Mouse (Mus musculus): ENCODE data around the gene Dpp8.
"Not testable (repeated sequence)": the region's sequence is repeated elsewhere in the genome, so short reads cannot be mapped to it uniquely, and the experiment has no call there.

Gene Dpp8

GRCm38 (mm10) chr9:65022580-65023135 lies 9.6 kb upstream of the Dpp8 start:
- no peak for DNase-seq

GRCm38 (mm10) chr9:65023447-65023846 lies 8.8 kb upstream of the Dpp8 start:
- DNase-seq, result no peak

- DNase-seq, result no peak
Observed at GRCm38 (mm10) chr9:65027241-65027640, 5.0 kb upstream of the Dpp8 start.

- no peak for DNase-seq
Observed at GRCm38 (mm10) chr9:65028313-65028712, 3.9 kb upstream of the Dpp8 start.

- DNase-seq, result not testable (repeated sequence)
Observed at GRCm38 (mm10) chr9:65031355-65031754, 859 bp upstream of the Dpp8 start.

GRCm38 (mm10) chr9:65031894-65032268 lies 333 bp upstream of the Dpp8 start:
- DNase-seq, result no peak

- no peak for DNase-seq
Observed at GRCm38 (mm10) chr9:65036456-65036855, 4.2 kb downstream of the Dpp8 start.

- DNase-seq, result no peak
Observed at GRCm38 (mm10) chr9:65036861-65037260, 4.6 kb downstream of the Dpp8 start.

GRCm38 (mm10) chr9:65041430-65041829 lies 9.2 kb downstream of the Dpp8 start:
- no peak for DNase-seq

GRCm38 (mm10) chr9:65046993-65047392 lies 14.8 kb downstream of the Dpp8 start:
- no peak for DNase-seq

GRCm38 (mm10) chr9:65049422-65049821 lies 17.2 kb downstream of the Dpp8 start:
- DNase-seq, result no peak

- no peak for DNase-seq
Observed at GRCm38 (mm10) chr9:65050981-65051380, 18.8 kb downstream of the Dpp8 start.

GRCm38 (mm10) chr9:65064251-65064650 lies 32.0 kb downstream of the Dpp8 start:
- no peak for DNase-seq

- no peak for DNase-seq
Observed at GRCm38 (mm10) chr9:65070587-65070986, 38.4 kb downstream of the Dpp8 start.

GRCm38 (mm10) chr9:65073555-65073954 lies 41.3 kb downstream of the Dpp8 start:
- DNase-seq, result no peak

GRCm38 (mm10) chr9:65074251-65074650 lies 42.0 kb downstream of the Dpp8 start:
- no peak for DNase-seq

GRCm38 (mm10) chr9:65074855-65075493 lies 42.8 kb downstream of the Dpp8 start:
- DNase-seq, result no peak

- DNase-seq, result no peak
Observed at GRCm38 (mm10) chr9:65077536-65077935, 45.3 kb downstream of the Dpp8 start.

GRCm38 (mm10) chr9:65080141-65080540 lies 47.9 kb downstream of the Dpp8 start:
- DNase-seq, result not testable (repeated sequence)

- DNase-seq, result no peak
Observed at GRCm38 (mm10) chr9:65083075-65083765, 51.0 kb downstream of the Dpp8 start.

GRCm38 (mm10) chr9:65084198-65084807 lies 52.1 kb downstream of the Dpp8 start:
- DNase-seq, result no peak

- DNase-seq, result no peak
Observed at GRCm38 (mm10) chr9:65085270-65085669, 53.1 kb downstream of the Dpp8 start.

GRCm38 (mm10) chr9:65086801-65087200 lies 54.6 kb downstream of the Dpp8 start:
- no peak for DNase-seq

- DNase-seq, result peak in 1 of 2 experiments; percentile 19
Observed at GRCm38 (mm10) chr9:65087490-65087889, 55.3 kb downstream of the Dpp8 start.

All from cerebellum, adult 18-20 months (tissue).